Mouse (Mus musculus) T-helper 1 cell (primary cell): ENCODE measurements around the gene Porcn.

Experiments used
- in situ Hi-C: fragments of 300-600 bp; cut with MboI, MseI; formaldehyde crosslinking; loops from one replicate; pipeline ENCODE4 v1.15.1; 2025; ENCODE audit warnings: high pct_unique_total_duplicates

Gene Porcn

GRCm38 (mm10) chrX:8206694-8207197 lies 421 bp upstream of the Porcn start:
- in situ Hi-C loops, result no loop called here

- in situ Hi-C loops, result no loop called here
Observed at GRCm38 (mm10) chrX:8205551-8205950, 774 bp downstream of the Porcn start.

GRCm38 (mm10) chrX:8205088-8205487 lies 1.2 kb downstream of the Porcn start:
- in situ Hi-C loops, result no loop called here

DNA sequence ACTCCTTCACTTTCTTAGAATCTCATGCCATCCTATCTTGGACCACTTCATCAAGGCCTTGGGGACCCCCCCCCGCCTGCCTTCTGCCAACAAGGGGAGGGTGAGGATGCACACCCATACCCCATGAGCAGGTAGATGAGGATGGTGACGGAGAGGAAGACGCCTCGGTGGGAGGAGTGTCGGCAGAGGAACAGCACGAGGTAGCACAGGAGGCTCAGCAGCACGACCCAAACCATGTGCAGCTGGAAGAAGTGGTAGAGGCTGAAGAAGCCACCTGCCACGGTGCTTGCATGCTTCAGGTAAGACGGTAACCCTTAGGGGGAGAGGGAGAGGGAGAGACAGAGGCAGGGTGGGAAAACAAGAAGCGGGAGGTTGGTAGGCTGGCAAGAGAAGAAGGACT lies 2.2 kb downstream of the Porcn start:
- in situ Hi-C loops, result no loop called here

- in situ Hi-C loops, result no loop called here
Observed at GRCm38 (mm10) chrX:8203105-8203504, 3.2 kb downstream of the Porcn start.

DNA sequence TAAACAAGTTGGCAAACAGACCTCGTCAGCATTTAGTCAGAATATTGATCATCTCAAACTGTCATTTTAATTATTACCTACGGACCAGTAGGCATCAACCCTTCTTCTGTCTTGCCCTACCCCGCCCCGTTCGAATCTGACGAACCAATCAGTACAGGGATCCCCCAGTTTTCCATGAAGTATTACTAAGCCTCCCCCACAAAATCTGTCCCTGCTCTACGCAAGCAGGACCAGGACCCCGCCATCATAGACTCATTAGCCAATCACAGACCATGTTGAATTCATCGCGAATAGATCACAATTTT lies 13.0 kb downstream of the Porcn start, which contains the start of gene Ebp:
Gene Ebp, minus strand, starts transcription at position 94 of the 305 bp plus-strand sequence.
- in situ Hi-C loops, result no loop called here

GRCm38 (mm10) chrX:8192640-8193418 lies 13.5 kb downstream of the Porcn start:
- in situ Hi-C loops, result no loop called here

GRCm38 (mm10) chrX:8192126-8192639 lies 14.1 kb downstream of the Porcn start:
- in situ Hi-C loops, result no loop called here

DNA sequence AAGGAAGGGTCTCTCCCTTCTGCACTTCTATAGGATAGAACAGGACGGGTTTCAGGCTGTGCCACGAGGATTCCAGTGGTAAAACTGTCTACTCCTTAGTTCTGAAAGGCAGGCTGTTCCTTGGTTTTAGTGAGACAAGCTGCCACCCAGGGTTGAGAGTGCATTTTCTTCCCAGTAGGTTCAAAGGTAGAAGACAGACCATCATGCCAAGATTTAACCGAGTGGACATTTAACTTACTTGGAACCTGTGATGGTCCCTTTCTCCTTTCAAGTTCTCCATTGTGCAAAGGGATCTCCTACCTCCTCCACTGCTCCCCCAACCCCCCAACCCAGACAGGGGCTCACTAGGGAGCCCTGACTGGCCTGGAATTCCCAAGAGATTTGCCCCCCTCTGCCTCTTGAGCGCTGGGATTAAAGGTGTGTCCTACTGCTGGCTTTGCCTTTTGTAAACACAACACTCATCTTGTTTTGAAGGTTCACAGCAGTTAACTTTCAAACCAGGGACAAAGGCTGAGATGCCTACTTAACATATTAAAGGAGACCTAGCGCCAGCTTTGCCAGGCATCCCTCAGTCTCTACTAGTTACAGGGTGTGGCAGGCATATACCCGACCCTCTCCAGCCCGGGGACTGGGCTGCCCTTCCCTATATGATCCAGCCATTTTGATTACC lies 23.3 kb downstream of the Porcn start:
- in situ Hi-C loops, result loop anchor here (5.0 kb wide), 1 partner anchor 69 kb away; the partner anchor contains the start of gene Ftsj1

GRCm38 (mm10) chrX:8179646-8180045 lies 26.7 kb downstream of the Porcn start:
- in situ Hi-C loops, result loop anchor here (5.0 kb wide), 1 partner anchor 73 kb away; the partner anchor contains the start of gene Ftsj1

DNA sequence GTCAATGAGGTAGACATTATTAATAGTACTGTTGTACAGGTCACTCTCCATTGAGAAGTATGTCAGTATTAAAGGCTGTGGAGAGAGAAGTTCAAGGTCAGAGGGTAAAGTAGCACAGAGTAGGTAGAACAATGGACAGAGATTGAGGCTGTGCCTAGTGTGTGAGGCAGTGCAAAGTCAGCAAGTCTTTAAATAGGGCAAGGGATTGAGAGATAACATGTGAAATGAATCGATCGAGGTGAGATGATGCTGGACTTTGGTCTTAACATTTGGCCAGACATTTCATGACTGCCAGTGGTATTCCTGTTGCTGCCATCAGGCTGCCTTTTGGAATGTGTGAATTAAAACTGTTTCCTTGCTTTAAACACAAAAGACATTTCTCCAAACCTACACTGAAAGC lies 27.5 kb downstream of the Porcn start:
- in situ Hi-C loops, result no loop called here

DNA sequence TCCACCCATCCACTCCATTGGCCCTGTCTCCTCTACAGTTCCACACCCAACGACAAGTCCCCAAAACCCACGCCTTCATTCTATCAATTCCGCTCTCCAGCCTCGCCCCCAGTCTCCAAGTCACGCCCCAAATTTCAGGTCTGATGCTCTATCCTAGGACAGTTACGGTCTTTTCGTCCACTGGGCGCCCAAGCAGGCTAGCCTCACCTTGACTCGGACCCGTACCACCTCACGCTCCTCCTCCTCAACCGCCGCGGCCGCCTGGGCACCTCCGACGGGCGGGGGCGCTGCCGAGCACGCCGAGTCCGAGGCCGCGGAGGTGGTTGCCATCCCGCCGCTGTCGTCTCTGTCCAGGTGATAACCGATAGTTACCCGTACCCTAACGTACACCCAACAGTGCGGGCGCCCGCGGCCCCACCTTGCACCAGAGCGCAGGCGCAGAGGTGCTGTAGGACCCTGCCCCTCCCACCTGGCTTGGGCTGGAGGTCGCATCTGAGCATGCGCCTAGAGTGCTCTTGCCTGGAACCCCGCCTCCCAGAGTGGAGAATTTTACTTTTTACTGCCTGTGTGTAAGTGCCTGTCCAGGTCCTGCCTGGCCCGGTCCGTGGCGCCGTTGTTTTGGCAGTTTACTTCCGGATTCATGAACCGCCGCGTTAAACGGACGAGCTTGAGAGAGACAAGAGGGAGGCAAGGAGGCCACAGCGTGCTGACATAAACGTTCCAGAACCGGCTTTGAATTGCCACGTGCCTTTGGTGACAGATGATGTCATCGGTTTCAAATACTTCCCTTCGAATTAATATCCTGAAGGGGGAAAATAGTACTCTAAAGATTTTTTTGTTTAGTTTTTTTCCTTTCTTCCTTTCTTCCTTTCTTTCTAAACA lies 30.6 kb downstream of the Porcn start, which contains the start of gene Tbc1d25:
Gene Tbc1d25, minus strand, starts transcription at position 678 of the 882 bp plus-strand sequence.
- in situ Hi-C loops, result no loop called here

DNA sequence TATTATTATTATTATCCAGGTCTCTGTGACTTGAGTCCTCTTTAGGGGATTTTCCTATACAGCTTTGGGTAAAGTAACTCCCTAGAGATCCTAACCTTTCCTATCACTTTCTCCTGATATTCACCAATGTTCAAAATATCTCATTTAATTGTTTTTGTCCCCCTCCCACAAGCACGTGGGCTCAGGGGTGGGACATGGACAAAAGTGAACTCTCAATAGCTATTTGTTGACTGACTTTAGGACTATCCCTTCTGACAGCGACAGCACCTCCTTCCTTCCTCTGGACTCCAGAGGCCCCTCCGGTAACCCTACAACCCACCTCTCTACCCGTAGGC lies 31.2 kb downstream of the Porcn start:
- in situ Hi-C loops, result no loop called here

DNA sequence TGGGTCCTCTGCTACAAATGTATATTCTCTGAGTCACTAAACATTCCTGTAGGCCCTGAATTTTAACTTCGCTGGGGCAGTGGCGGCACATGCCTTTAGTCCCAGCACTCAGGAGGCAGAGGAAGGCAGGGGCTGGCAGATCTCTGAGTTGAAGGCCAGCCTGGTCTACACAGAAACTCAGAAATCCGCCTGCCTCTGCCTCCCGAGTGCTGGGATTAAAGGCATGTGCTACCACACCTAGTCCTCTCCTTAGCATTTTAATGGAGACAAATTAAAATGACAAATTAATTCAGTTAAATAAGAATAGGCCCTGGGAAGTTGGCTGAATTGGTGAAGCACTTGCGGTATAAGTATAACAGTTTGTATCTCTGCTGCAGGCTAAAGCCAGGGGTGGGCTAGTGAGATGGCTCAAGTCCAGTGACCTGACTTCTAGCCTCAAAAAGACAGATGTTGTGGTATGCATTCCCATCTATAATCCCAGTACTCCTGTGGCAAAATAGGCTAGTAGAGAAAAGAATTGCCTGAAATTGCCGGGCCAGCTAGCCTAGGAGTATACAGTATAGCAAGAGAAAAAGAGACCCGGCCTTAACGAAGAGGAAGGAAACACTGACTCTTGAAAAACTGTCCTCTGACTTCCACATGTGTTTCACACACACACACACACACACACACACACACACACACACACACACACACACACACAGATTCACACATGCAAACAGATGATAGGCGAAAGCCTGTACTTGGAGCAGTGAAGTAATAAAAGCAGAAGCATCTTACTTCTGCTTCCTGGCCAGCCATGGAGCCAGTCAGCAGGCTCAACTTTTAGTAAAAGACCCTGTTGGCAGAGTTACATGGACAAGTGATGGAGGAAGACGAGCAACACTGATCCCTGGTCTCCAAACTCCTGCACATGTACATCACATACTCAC lies 38.3 kb downstream of the Porcn start:
- in situ Hi-C loops, result no loop called here

DNA sequence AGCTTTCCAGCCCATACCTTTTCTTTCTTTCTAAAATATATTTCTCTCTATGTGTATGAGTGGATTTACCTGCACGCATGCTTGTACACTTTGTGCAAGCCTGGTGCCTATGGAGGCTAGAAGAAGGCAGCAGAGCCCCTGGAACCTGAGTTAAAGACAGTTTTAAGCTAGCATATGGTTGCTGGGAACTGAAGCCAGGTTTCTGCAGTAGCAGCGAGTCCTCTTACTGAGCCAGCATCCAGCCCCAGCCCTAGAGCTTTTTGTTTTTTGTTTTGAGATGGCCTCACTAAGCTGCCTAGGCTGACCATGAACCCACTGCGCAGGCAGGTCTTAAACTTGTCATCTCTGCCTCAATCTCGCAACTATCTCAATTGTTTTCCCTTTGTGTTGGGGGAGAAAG lies 41.9 kb downstream of the Porcn start:
- in situ Hi-C loops, result no loop called here

DNA sequence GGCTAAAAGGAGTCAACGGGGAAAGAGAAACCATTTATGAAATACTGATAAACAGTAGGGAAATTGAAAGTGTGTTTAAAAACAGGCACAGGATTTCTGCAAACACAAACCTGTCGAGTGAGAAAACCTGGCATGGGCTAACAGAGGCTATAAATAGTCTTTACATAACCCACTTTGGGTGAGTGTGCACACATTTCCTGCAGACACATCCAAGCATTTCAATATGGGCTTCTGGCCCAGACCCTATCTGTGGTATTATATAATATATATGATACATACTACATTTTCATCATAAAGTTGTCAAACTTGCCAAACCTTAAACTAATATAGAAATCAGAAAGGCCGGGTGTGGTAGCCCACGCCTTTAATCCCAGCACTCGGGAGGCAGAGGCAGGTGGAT lies 43.2 kb downstream of the Porcn start:
- in situ Hi-C loops, result no loop called here

GRCm38 (mm10) chrX:8145153-8145991 lies 61.0 kb downstream of the Porcn start, which contains the start of gene Rbm3:
Rbm3 (minus strand) TSS chrX:8145880.
- in situ Hi-C loops, result no loop called here
